Mouse (Mus musculus) adrenal gland, adult 18-20 months (tissue): Measurements from ENCODE around the gene Slc25a22. TPM values are rescaled to one million over a fixed set of nuclear protein-coding genes. Genes with fewer than 3 reads are reported as not detected.
A peak's percentile ranks its signal among the peaks of the same experiment; 100 is the strongest.

Experiments
- DNase-seq, 2 experiments: peaks; one replicate each; pipeline ENCODE4 v3.0.0; 2021 to 2022; ENCODE audit warnings: low spot score in 2 of 2
- total RNA-seq, 2 experiments: library from RNA; stranded (reverse); gene quantifications; 1 replicate in 1 of 2; 2 replicates in 1 of 2; pipeline ENCODE4 v1.2.3; 2021

Gene Slc25a22
- total RNA-seq, 2 experiments from 2014 or later = 104 to 105 TPM

DNA sequence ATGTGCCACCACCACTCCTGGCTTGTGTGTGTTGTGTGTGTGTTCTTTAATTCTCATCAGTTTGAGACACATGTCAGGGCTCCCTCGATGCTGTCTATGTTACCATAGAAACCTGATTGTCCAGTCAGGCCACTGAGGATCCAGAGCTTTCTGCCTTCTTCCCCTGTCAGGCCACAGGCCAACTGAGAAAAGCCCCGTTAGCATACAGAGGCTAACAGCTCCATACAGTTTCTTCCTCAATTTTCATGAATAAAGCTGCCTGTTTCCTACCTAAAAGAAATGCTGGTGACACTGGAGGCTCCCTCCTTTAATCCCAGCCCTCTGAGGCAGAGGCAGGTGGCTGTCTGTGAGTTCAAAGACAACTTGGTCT lies 1.2 kb downstream of the Slc25a22 start:
- no peak for DNase-seq

GRCm38 (mm10) chr7:141435856-141436522 lies 1.7 kb downstream of the Slc25a22 start:
- DNase-seq = no peak

DNA sequence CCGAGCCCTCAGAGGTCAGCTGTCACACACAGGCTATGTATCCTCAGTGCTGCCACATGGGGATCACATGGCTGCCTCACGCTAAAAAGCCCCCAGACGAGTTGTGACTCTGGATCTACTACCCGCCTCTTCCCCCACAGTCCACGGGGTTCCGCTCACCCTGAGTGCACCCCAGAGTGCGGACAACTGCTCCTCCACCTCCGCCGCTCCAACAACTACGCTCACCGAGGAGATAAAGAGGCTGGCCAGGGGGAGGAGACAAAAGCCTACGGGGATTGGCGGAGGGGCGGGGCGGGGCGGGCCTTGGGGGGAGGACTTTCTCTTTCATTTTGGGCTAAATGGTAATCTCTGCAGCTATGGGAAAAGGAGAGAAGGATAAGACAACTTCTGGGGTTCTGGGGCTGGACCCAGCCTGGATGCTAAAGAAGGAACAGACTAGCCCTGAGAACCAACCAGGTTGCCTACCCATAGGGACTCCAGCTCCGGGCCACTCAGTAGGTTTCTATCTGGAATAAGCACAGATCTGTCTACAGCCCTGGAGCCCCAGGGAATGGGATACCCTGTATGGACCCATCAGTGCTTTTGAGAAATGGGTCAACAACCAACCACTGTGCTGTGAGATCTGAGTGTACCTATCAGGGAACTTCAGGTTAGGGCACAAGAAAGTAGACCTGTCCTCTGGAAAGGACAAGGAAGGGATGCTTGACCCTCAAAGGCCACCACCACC lies 2.4 kb downstream of the Slc25a22 start:
- DNase-seq = peak; percentile 69 to 71

- DNase-seq = no peak
These were observed 3.2 kb downstream of the Slc25a22 start for GRCm38 (mm10) chr7:141434464-141434863.

DNA sequence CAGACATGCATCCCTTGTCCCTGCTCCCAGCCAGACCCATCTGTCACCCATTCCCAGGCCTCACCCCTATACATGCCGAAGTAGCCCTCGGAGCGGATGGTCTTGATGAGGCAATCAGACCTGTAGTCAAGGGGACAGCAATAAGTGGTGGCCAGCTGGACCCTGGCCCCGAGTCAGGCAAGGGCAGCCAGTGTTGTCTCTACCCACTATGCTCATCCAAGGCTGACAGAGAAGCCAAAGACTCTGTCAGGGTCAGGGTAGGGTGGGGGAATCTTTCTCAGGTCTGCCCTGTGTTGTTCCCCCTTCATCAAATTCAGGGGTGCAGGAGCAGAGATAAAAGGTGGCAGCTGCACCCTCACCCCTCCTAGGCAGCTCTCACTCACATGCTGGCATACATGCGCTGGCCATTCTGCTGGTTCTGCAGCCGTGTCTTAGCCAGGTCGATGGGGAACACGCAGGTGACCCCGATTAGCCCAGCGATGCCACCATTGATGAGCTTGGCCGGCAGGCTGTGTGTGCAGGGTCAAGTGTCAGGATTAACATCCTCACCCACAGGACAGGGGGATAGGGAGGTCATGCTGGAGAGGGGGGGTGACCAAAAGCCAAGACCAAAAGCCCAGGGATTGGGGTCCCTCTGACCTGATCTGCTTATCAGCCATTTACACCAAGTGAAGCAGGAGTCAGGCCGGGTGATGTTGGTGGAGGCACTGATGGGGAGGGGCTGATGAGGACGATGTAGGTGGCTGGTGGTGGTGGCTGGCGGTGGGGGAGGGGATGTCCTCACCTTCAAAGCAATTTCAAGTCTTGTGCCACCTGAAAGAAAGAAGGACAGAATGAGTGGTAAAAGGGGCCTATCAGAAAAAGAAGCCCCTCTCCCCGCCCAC lies 3.9 kb downstream of the Slc25a22 start:
- no peak for DNase-seq

- peak in 1 of 2 experiments; percentile 66 for DNase-seq
These were observed 4.8 kb downstream of the Slc25a22 start for GRCm38 (mm10) chr7:141432741-141433516.

GRCm38 (mm10) chr7:141432186-141432611 lies 5.5 kb downstream of the Slc25a22 start:
- DNase-seq = peak; percentile 66 to 74

GRCm38 (mm10) chr7:141431434-141432185 lies 6.1 kb downstream of the Slc25a22 start:
- DNase-seq = no peak

- no peak for DNase-seq
These were observed 7.0 kb downstream of the Slc25a22 start for GRCm38 (mm10) chr7:141430585-141431240.

- no peak for DNase-seq
These were observed 7.7 kb downstream of the Slc25a22 start for GRCm38 (mm10) chr7:141429840-141430584.

GRCm38 (mm10) chr7:141429310-141429709 lies 8.4 kb downstream of the Slc25a22 start, which contains the start of gene Cend1:
Cend1 (minus strand) TSS chr7:141429491.
- no peak for DNase-seq

DNA sequence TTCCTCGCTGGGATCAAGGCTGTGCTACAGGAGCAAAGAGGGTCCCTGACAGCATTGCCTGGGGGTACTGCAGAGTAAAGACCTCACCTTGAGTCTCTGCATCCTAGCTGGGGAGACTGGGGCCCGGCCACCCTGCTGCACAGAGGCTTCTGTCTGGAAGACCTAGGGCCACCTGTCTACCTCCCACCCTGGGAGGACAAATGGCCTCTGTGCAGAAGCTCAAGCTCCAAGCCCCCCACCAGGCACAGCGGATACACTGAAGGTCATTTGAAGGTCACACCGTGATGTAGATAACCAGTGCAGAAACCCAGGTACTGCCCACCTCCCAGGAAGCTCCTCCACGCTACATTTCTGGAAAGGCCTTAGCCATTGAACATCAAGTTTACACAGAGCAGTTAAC lies 9.0 kb downstream of the Slc25a22 start:
- DNase-seq = no peak

GRCm38 (mm10) chr7:141426948-141427730 lies 10.6 kb downstream of the Slc25a22 start:
- no peak for DNase-seq

DNA sequence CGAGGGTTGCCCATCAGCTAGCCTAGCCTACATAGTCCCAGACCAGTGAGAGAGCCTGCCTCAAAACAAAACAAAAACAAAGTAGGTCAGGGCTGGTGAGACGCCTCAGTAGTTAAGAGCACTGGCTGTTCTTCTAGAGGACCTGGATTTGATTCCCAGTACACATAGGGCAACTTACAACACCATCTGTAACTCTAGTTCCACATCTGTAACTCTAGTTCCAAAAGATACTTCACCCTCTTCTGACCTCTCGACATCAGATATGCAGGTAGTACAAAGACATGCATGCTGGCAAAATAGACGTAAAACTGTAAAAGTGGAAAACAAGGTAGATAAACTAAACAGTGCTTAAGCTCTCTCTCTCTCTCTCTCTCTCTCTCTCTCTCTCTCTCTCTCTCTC lies 13.9 kb downstream of the Slc25a22 start:
- no peak for DNase-seq

GRCm38 (mm10) chr7:141420030-141420702 lies 17.5 kb downstream of the Slc25a22 start:
- DNase-seq = no peak

DNA sequence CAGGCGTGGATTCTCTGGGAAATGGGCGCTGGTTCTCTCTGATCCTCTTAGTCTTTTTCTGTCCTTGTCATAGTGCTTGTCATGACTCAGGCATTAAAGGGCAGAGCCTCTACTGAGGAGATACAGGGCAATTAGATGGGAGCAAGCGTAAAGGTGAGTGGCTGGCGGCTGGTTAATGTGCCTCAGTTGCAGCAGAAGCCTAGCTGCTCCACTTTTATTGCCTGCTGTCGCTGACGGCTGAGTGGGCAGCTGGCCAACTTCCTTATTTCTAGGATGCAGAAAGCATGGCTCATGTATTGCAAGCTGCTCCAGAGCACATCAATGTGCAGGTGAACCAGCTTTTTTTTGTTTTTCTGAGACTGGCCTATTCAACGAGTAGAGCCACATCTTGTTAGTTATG lies 18.7 kb downstream of the Slc25a22 start:
- DNase-seq = no peak
